Mouse (Mus musculus): ENCODE data around the gene Trim43b. TPM values are rescaled to one million over a fixed set of nuclear protein-coding genes. Genes with fewer than 3 reads are reported as not detected.

Trim43b gene
- polyA plus RNA-seq (2015; fragmentation: Nextera tagmentation; extraction: Ambion mirVana), result 0.07 TPM in 1 of 2 replicates, not detected in the other

GRCm38 (mm10) chr9:89092735-89093134, at the start of gene Trim43b:
Gene Trim43b, minus strand, starts transcription at chr9:89092835.

Other genes with a start within 250 kb of the Trim43b start
- gene Bcl2a1a, start 135.9 kb downstream of the Trim43b start, polyA plus RNA-seq (2015; fragmentation: Nextera tagmentation; extraction: Ambion mirVana), result 1.3 and 2.1 TPM in 2 replicates
- gene Bcl2a1b, start 106.4 kb upstream of the Trim43b start, polyA plus RNA-seq (2015; fragmentation: Nextera tagmentation; extraction: Ambion mirVana), result 10.8 and 25.6 TPM in 2 replicates
- 3.0 TPM in 1 of 2 replicates, not detected in the other for gene Gm29094, start 106.5 kb upstream of the Trim43b start, polyA plus RNA-seq (2015; fragmentation: Nextera tagmentation; extraction: Ambion mirVana)
- 51.0 and 55.9 TPM in 2 replicates for gene Mthfs, start 117.8 kb upstream of the Trim43b start, polyA plus RNA-seq (2015; fragmentation: Nextera tagmentation; extraction: Ambion mirVana)

Measured in adrenal gland, postnatal 0 days (tissue).